Mouse (Mus musculus): ENCODE data around the gene Homer1. TPM values are rescaled to one million over a fixed set of nuclear protein-coding genes. Genes with fewer than 3 reads are reported as not detected.

Gene Homer1
- polyA plus RNA-seq, 1 experiment from 2014 or later: 14.9 TPM

DNA sequence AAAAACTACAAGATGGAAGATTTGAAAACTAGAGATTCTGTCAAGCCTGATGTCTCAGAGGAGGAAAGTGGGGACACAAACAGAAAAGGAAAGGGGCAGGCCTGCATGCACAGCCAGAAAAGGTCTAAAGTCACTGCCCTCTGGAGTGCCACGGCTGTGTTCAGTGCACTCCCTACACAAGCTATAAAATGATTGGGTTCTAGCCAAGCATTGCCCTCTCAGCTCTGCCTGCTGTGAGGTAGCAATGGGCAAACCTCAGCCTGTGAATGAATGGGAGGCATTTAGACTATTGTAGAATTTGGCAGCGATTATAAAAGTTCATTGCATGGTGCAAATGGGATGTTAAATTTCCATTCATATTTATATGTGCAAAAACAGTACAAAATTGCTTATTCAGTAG lies 120.3 kb downstream of the Homer1 start:
- WGBS: 80% methylated on average over 2 of the region's 2 CpGs
- H3K4me2 ChIP-seq (replicated peaks): no peak overlapping the region
- no peaks in the 10 kb centered on the region for H3K4me1 ChIP-seq
- no peak overlapping the region for H3K27ac ChIP-seq (replicated peaks)
- H3K27me3 ChIP-seq: no peaks in the 10 kb centered on the region
- H3K4me3 ChIP-seq: no peak overlapping the region
- H3K9ac ChIP-seq (replicated peaks): no peak overlapping the region
- ATAC-seq (ENCODE audit: low FRiP score, low read depth): no peak
- no peaks in the 10 kb centered on the region for H3K36me3 ChIP-seq
- no peaks in the 10 kb centered on the region for H3K9me3 ChIP-seq

DNA sequence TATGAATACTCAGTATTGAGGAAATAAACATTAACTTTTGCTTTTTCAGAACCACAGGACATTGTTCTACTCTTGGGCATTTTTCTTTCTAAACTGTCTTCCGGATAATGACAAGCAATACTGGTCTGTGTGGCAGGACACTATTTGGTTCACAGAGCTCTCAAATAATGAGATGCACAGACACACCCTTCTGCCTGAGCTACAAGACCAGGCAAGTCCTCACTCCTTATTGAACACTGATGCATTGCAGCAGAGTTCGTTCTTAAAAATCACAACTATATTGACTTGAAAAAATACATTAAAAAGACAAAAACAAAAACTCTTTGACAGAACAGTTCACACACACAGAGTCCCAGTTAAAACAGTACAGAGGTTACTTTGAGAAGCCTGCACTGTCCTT lies 123.8 kb downstream of the Homer1 start:
- Histone ChIP-seq H3K4me2 (replicated peaks) (no peak overlapping the region), H3K4me1 (no peaks in the 10 kb centered on the region), H3K9me3 (no peaks in the 10 kb centered on the region), H3K36me3 (no peaks in the 10 kb centered on the region), H3K9ac (replicated peaks) (no peak overlapping the region), H3K27ac (replicated peaks) (no peak overlapping the region), H3K4me3 (no peak overlapping the region), H3K27me3 (no peaks in the 10 kb centered on the region)
- WGBS: 83% methylated on average over 2 of the region's 2 CpGs
- no peak for ATAC-seq (ENCODE audit: low FRiP score, low read depth)

DNA sequence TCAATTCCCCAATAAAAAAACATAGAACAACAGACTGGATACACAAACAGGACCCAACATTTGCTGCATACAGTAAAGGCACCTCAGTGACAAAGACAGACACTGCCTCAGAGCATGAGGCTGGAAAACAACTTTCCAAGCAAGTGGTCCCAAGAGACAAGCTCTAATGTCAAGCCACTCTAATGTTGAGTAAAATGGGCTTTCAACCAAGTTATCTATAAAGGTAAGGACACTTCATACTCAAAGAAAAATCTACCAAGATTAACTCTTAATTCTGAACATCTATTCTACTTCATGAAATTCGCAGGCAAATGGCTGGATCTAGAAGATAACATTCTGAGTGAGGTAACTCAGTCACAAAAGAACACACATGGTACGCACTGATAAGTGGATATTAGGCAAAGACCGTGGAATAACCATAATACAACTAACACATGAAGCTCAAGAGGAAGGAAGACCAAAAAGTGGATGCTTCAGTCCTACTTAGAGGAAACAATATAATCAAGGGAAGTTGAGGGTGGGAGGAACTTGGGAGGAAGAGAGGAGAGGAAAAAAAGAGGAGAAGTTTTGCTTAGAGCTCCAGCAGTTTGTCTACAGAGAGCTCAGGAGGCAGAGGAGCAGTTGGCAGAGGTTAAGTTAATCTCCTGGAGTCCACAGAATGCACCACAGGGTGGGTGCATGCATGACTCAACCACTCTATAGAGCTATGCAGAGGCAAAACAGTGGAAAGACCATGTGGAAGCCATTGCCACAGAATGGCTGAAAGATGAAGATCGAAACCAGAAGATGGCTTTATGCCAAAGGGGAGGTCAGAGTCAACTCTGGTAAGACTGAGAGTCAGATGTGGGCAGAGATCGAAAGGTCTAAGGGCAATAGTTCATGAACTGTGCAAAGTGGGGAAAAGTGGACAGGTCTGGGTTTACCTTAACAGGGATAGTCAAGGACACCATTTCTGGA lies 128.8 kb downstream of the Homer1 start:
- H3K4me1 ChIP-seq: no peaks in the 10 kb centered on the region
- H3K9ac ChIP-seq (replicated peaks): no peak overlapping the region
- 88% methylated on average over 5 of the region's 5 CpGs for WGBS
- H3K9me3 ChIP-seq: no peaks in the 10 kb centered on the region
- ATAC-seq (ENCODE audit: low FRiP score, low read depth): no peak
- no peak overlapping the region for H3K4me2 ChIP-seq (replicated peaks)
- H3K4me3 ChIP-seq: no peak overlapping the region
- no peak overlapping the region for H3K27ac ChIP-seq (replicated peaks)
- H3K27me3 ChIP-seq: no peaks in the 10 kb centered on the region
- H3K36me3 ChIP-seq: 0 out of 2 replicates have a peak, but pooled peaks cover 7% of the 10 kb centered on the region

DNA sequence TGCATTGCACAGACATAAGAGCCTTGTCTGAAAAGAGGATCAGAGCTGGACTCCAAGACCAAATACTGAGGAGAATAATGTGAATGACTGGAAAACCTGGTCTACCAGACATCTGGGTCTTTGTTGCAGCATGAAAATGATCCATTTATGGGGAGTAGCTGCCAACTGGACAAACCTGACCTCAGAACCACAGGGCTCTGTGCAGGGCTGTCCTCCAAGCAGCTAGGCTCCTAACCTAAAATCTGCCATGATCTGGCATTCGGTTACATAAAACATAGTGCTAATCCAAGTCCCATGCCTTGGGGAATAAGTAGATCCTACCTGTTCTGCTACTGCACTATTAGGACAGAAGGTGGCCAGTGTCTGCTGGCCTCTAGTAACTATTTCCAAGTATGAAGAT lies 129.8 kb downstream of the Homer1 start:
- Histone ChIP-seq H3K4me3 (no peak overlapping the region), H3K36me3 (0 out of 2 replicates have a peak, but pooled peaks cover 8% of the 10 kb centered on the region), H3K9ac (replicated peaks) (no peak overlapping the region), H3K27me3 (no peaks in the 10 kb centered on the region), H3K9me3 (no peaks in the 10 kb centered on the region), H3K27ac (replicated peaks) (no peak overlapping the region), H3K4me2 (replicated peaks) (no peak overlapping the region), H3K4me1 (no peaks in the 10 kb centered on the region)
- 94% methylated on average over 1 of the region's 1 CpGs for WGBS
- ATAC-seq (ENCODE audit: low FRiP score, low read depth): no peak

DNA sequence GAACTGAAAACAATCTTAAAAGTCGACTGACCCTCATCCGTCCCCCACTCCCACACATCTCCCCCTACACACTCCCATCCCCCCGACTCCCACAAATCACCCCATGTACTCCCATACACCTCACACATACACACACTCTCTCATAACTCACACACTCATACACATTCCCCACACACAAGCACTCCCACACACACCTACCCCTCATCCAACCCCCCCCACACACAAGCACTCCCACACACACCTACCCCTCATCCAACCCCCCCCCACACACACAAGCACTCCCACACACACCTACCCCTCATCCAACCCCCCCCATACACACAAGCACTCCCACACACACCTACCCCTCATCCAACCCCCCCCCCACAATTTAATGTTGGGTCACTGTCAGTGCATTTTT lies 140.7 kb downstream of the Homer1 start:
- ATAC-seq (ENCODE audit: low FRiP score, low read depth): peak; percentile 60; the same call in 1 of the 2 replicates
- H3K27ac ChIP-seq (replicated peaks): no peak overlapping the region
- H3K27me3 ChIP-seq: no peaks in the 10 kb centered on the region
- H3K4me3 ChIP-seq: no peak overlapping the region
- H3K36me3 ChIP-seq: peaks cover 47% of the 10 kb centered on the region
- no peaks in the 10 kb centered on the region for H3K4me1 ChIP-seq
- no peaks in the 10 kb centered on the region for H3K9me3 ChIP-seq
- 83% methylated on average over 3 of the region's 3 CpGs for WGBS
- H3K4me2 ChIP-seq (replicated peaks): no peak overlapping the region
- H3K9ac ChIP-seq (replicated peaks): no peak overlapping the region

DNA sequence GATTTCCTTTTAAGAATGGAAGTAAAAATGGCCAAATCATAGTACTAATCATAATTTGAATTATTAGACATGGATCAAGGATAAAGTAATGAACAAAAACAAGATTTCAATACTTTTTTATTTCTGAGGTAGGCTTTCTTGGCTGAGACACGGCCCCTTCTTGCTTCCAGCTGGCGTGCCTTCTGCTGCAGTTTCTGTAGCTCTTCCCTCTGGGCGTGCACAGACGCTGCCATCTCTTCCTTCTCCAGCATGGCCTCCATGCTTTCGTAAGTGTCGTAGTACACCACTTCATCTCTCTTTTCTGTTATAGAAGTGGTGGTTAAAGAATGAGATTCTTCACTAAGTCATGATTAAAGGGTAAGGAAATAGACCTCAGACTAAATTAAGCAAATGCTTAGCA lies 153.8 kb downstream of the Homer1 start:
- WGBS: 95% methylated on average over 6 of the region's 6 CpGs
- no peak for ATAC-seq (ENCODE audit: low FRiP score, low read depth)
- no peak overlapping the region for H3K27ac ChIP-seq (replicated peaks)

More for the DNA sequence above, 153.8 kb downstream of the Homer1 start:
- Histone ChIP-seq H3K4me3 (no peak overlapping the region), H3K36me3 (peaks cover 24% of the 10 kb centered on the region), H3K9ac (replicated peaks) (no peak overlapping the region), H3K9me3 (no peaks in the 10 kb centered on the region), H3K27me3 (no peaks in the 10 kb centered on the region), H3K4me2 (replicated peaks) (no peak overlapping the region), H3K4me1 (no peaks in the 10 kb centered on the region)

Other genes starting within 250 kb of the Homer1 start
- gene Cmya5, start 154.9 kb upstream of the Homer1 start, polyA plus RNA-seq (2016; fragmentation: Nextera tagmentation; extraction: Ambion mirVana): 0.07 TPM in 1 of 2 replicates, not detected in the other
- 59.9 and 61.9 TPM in 2 replicates for gene Tent2, start 107.2 kb upstream of the Homer1 start, polyA plus RNA-seq (2016; fragmentation: Nextera tagmentation; extraction: Ambion mirVana)
- gene Jmy, start 200.2 kb downstream of the Homer1 start, polyA plus RNA-seq (2016; fragmentation: Nextera tagmentation; extraction: Ambion mirVana): 8.9 and 11.0 TPM in 2 replicates